Mouse (Mus musculus) hindbrain, embryonic 12.5 days (tissue): Measurements from ENCODE around the gene Rab40b. TPM values are rescaled to one million over a fixed set of nuclear protein-coding genes. Genes with fewer than 3 reads are reported as not detected.

ENCODE experiments used
- ATAC-seq: fragments of 200-750 bp; cut with Nextera tagmentation; 2 replicates; pipeline ENCODE4 v1.8.0; 2017; ENCODE audit warnings: moderate TSS enrichment; ENCODE audit not compliant: low FRiP score
- H3K27ac ChIP-seq: fragments of 300-500 bp; sonication (generic); 2 replicates; pipeline ENCODE4 v1.5.1; 2016; ENCODE audit warnings: mild to moderate bottlenecking
- H3K27me3 ChIP-seq: fragments of 300-500 bp; sonication (generic); 2 replicates; pipeline ENCODE4 v1.6.1; 2016; ENCODE audit warnings: mild to moderate bottlenecking
- H3K36me3 ChIP-seq: fragments of 300-500 bp; sonication (generic); 2 replicates; pipeline ENCODE4 v1.6.1; 2016; ENCODE audit warnings: mild to moderate bottlenecking
- H3K4me1 ChIP-seq: fragments of 300-500 bp; sonication (generic); 2 replicates; pipeline ENCODE4 v1.6.1; 2016
- H3K4me2 ChIP-seq: fragments of 300-500 bp; sonication (generic); replicated peaks from 2 replicates; pipeline ENCODE4 v1.6.1; 2016; ENCODE audit warnings: mild to moderate bottlenecking
- H3K4me3 ChIP-seq: fragments of 300-500 bp; sonication (generic); 2 replicates; pipeline ENCODE4 v1.5.1; 2016; ENCODE audit warnings: mild to moderate bottlenecking
- H3K9ac ChIP-seq: fragments of 300-500 bp; sonication (generic); 2 replicates; pipeline ENCODE4 v1.6.1; 2016; ENCODE audit warnings: mild to moderate bottlenecking, moderate library complexity
- H3K9me3 ChIP-seq: fragments of 300-500 bp; sonication (generic); replicated peaks from 2 replicates; pipeline ENCODE4 v1.6.1; 2016; ENCODE audit warnings: mild to moderate bottlenecking
- WGBS: fragments of 180-500 bp; shearing (Covaris S2); methylation state at CpG from one replicate; pipeline ENCODE4 v1.1.7; 2016; 5-methylcytosine and 5-hydroxymethylcytosine counted together
- polyA plus RNA-seq: library from polyadenylated mRNA; unstranded; fragments of >200 nt; fragmentation: Nextera tagmentation; extraction: Ambion mirVana; gene quantifications from 2 replicates; pipeline ENCODE4 v1.2.1, GENCODE M21; 2016

The Rab40b gene
- polyA plus RNA-seq, 1 experiment from 2014 or later: 7.2 TPM

- no peaks in the 10 kb centered on the region for H3K9me3 ChIP-seq
- H3K4me3 ChIP-seq: no peak overlapping the region
- H3K27ac ChIP-seq: no peak overlapping the region
- H3K4me2 ChIP-seq: no peak overlapping the region
- no peaks in the 10 kb centered on the region for H3K27me3 ChIP-seq
- no peaks in the 10 kb centered on the region for H3K36me3 ChIP-seq
- WGBS: 80% methylated on average over 3 of the region's 3 CpGs
- H3K9ac ChIP-seq: no peak overlapping the region
- no peaks in the 10 kb centered on the region for H3K4me1 ChIP-seq
- no peak for ATAC-seq
These were observed 19.5 kb upstream of the Rab40b start for GRCm38 (mm10) chr11:121407366-121408155.

GRCm38 (mm10) chr11:121392405-121392804 is 4.4 kb upstream of the Rab40b start:
- 92% methylated on average over 3 of the region's 3 CpGs for WGBS
- no peak overlapping the region for H3K9ac ChIP-seq
- no peaks in the 10 kb centered on the region for H3K36me3 ChIP-seq
- H3K27ac ChIP-seq: no peak overlapping the region
- no peak overlapping the region for H3K4me2 ChIP-seq
- peaks cover 10% of the 10 kb centered on the region for H3K4me1 ChIP-seq
- ATAC-seq: no peak
- H3K9me3 ChIP-seq: no peaks in the 10 kb centered on the region
- no peak overlapping the region for H3K4me3 ChIP-seq
- no peaks in the 10 kb centered on the region for H3K27me3 ChIP-seq

GRCm38 (mm10) chr11:121390793-121391192 is 2.7 kb upstream of the Rab40b start:
- Histone ChIP-seq H3K27ac (no peak overlapping the region), H3K27me3 (peaks cover 11% of the 10 kb centered on the region), H3K36me3 (no peaks in the 10 kb centered on the region), H3K4me1 (peaks cover 15% of the 10 kb centered on the region), H3K4me3 (no peak overlapping the region), H3K9me3 (no peaks in the 10 kb centered on the region), H3K4me2 (no peak overlapping the region), H3K9ac (no peak overlapping the region)
- WGBS: 67% methylated on average over 3 of the region's 3 CpGs
- ATAC-seq: no peak

- ATAC-seq: peak; percentile 41
- 0 out of 2 replicates have a peak overlapping the region, but pooled peaks have one; percentile 26 for H3K27ac ChIP-seq
- no peak overlapping the region for H3K9ac ChIP-seq
- H3K27me3 ChIP-seq: peaks cover 11% of the 10 kb centered on the region
- peak overlapping the region; percentile 64 for H3K4me3 ChIP-seq
- peaks cover 15% of the 10 kb centered on the region for H3K4me1 ChIP-seq
- WGBS: 12% methylated on average over 6 of the region's 6 CpGs
- H3K9me3 ChIP-seq: no peaks in the 10 kb centered on the region
- peak overlapping the region; percentile 91 for H3K4me2 ChIP-seq
- H3K36me3 ChIP-seq: no peaks in the 10 kb centered on the region
These were observed 499 bp upstream of the Rab40b start for GRCm38 (mm10) chr11:121388554-121388945.

- Histone ChIP-seq H3K36me3 (no peaks in the 10 kb centered on the region), H3K27me3 (no peaks in the 10 kb centered on the region), H3K9me3 (no peaks in the 10 kb centered on the region), H3K4me1 (peaks cover 3% of the 10 kb centered on the region; the same call in 1 of the 2 replicates), H3K27ac (no peak overlapping the region), H3K4me3 (no peak overlapping the region), H3K4me2 (no peak overlapping the region), H3K9ac (no peak overlapping the region)
- WGBS: 30% methylated on average over 6 of the region's 6 CpGs
- ATAC-seq: no peak
These were observed 7.8 kb downstream of the Rab40b start for GRCm38 (mm10) chr11:121380294-121380693.

- no peak for ATAC-seq
- no peak overlapping the region for H3K4me3 ChIP-seq
These were observed 9.4 kb downstream of the Rab40b start for GRCm38 (mm10) chr11:121378644-121379043.

GRCm38 (mm10) chr11:121373305-121373704 is 14.7 kb downstream of the Rab40b start:
- H3K27ac ChIP-seq: no peak overlapping the region
- no peak overlapping the region for H3K9ac ChIP-seq
- no peak overlapping the region for H3K4me3 ChIP-seq
- no peak for ATAC-seq
- no peak overlapping the region for H3K4me2 ChIP-seq
- WGBS: 75% methylated on average over 6 of the region's 6 CpGs
- H3K36me3 ChIP-seq: no peaks in the 10 kb centered on the region
- no peaks in the 10 kb centered on the region for H3K27me3 ChIP-seq
- H3K4me1 ChIP-seq: no peaks in the 10 kb centered on the region
- no peaks in the 10 kb centered on the region for H3K9me3 ChIP-seq

More at GRCm38 (mm10) chr11:121378644-121379043, 9.4 kb downstream of the Rab40b start:
- Histone ChIP-seq H3K4me2 (no peak overlapping the region), H3K27me3 (no peaks in the 10 kb centered on the region), H3K9me3 (no peaks in the 10 kb centered on the region), H3K36me3 (no peaks in the 10 kb centered on the region), H3K9ac (no peak overlapping the region), H3K27ac (no peak overlapping the region), H3K4me1 (peaks cover 3% of the 10 kb centered on the region; the same call in 1 of the 2 replicates)

- Histone ChIP-seq H3K4me3 (no peak overlapping the region), H3K9ac (no peak overlapping the region), H3K9me3 (no peaks in the 10 kb centered on the region), H3K4me1 (no peaks in the 10 kb centered on the region), H3K4me2 (no peak overlapping the region), H3K36me3 (no peaks in the 10 kb centered on the region), H3K27ac (no peak overlapping the region), H3K27me3 (no peaks in the 10 kb centered on the region)
- 81% methylated on average over 6 of the region's 6 CpGs for WGBS
- ATAC-seq: no peak
These were observed 17.6 kb downstream of the Rab40b start for GRCm38 (mm10) chr11:121370337-121370994.

- no peak overlapping the region for H3K27ac ChIP-seq
- ATAC-seq: no peak
- H3K4me1 ChIP-seq: no peaks in the 10 kb centered on the region
- no peaks in the 10 kb centered on the region for H3K27me3 ChIP-seq
- no peak overlapping the region for H3K9ac ChIP-seq
- 56% methylated on average over 6 of the region's 6 CpGs for WGBS
- H3K4me2 ChIP-seq: no peak overlapping the region
- no peak overlapping the region for H3K4me3 ChIP-seq
- H3K36me3 ChIP-seq: no peaks in the 10 kb centered on the region
- H3K9me3 ChIP-seq: no peaks in the 10 kb centered on the region
These were observed 18.4 kb downstream of the Rab40b start for GRCm38 (mm10) chr11:121369622-121370021.

- WGBS: 83% methylated on average over 1 of the region's 1 CpGs
- no peak overlapping the region for H3K4me3 ChIP-seq
- H3K9ac ChIP-seq: no peak overlapping the region
- H3K36me3 ChIP-seq: no peaks in the 10 kb centered on the region
- no peaks in the 10 kb centered on the region for H3K9me3 ChIP-seq
- no peak overlapping the region for H3K4me2 ChIP-seq
- no peak overlapping the region for H3K27ac ChIP-seq
- no peaks in the 10 kb centered on the region for H3K27me3 ChIP-seq
- ATAC-seq: no peak
- no peaks in the 10 kb centered on the region for H3K4me1 ChIP-seq
These were observed 19.3 kb downstream of the Rab40b start for GRCm38 (mm10) chr11:121368731-121369130.

- Histone ChIP-seq H3K9ac (no peak overlapping the region), H3K36me3 (no peaks in the 10 kb centered on the region), H3K4me2 (no peak overlapping the region), H3K27ac (no peak overlapping the region), H3K4me1 (no peaks in the 10 kb centered on the region), H3K27me3 (no peaks in the 10 kb centered on the region), H3K9me3 (no peaks in the 10 kb centered on the region), H3K4me3 (no peak overlapping the region)
- no peak for ATAC-seq
- 59% methylated on average over 5 of the region's 5 CpGs for WGBS
These were observed 20.8 kb downstream of the Rab40b start for GRCm38 (mm10) chr11:121367170-121367707.

GRCm38 (mm10) chr11:121362212-121362611 is 25.8 kb downstream of the Rab40b start:
- Histone ChIP-seq H3K9me3 (no peaks in the 10 kb centered on the region), H3K36me3 (no peaks in the 10 kb centered on the region), H3K27me3 (no peaks in the 10 kb centered on the region), H3K4me2 (no peak overlapping the region), H3K27ac (no peak overlapping the region), H3K9ac (no peak overlapping the region), H3K4me1 (no peaks in the 10 kb centered on the region), H3K4me3 (no peak overlapping the region)
- ATAC-seq: no peak
- 30% methylated on average over 5 of the region's 5 CpGs for WGBS
